In genomic region chr7:125690516-125690915, GRCm38 (mm10) we compare ENCODE assay signal across 12 mouse cellular contexts.
"Had no signal": no experiment of that assay in that cellular context is flagged by ENCODE, and none has a peak within 500 bp of the region (broad histone marks: within the 10 kb centered on the region; RNA-seq: fewer than 3 reads in every experiment).

No protein-coding gene starts in this region.

- H3K9me3 ChIP-seq: limb, embryonic 13.5 days; midbrain, embryonic 12.5 days; neural tube, embryonic 15.5 days had no signal

- H3K27me3 ChIP-seq: limb, embryonic 13.5 days; midbrain, embryonic 12.5 days; neural tube, embryonic 15.5 days had no signal

- H3K27ac ChIP-seq: kidney, postnatal 0 days; limb, embryonic 13.5 days; liver, embryonic 14.5 days; midbrain, embryonic 12.5 days; neural tube, embryonic 15.5 days had no signal

- H3K4me3 ChIP-seq: limb, embryonic 13.5 days; midbrain, embryonic 12.5 days; myocyte; neural tube, embryonic 15.5 days had no signal

- H3K4me1 ChIP-seq: limb, embryonic 13.5 days; midbrain, embryonic 12.5 days; neural tube, embryonic 15.5 days had no signal

- DNase-seq: kidney, adult 11 months; kidney, adult 9 months; kidney, postnatal 36 days; layer of hippocampus, adult 9-11 months; layer of hippocampus, postnatal 36 days; lung, adult 18-20 months had no signal
